Mouse (Mus musculus) kidney, postnatal 14 days (tissue): ENCODE data around the gene Cox6a1.

ENCODE experiments used
- DNase-seq: peaks from one replicate; pipeline ENCODE4 v3.0.0; 2022; ENCODE audit warnings: mixed read lengths

Cox6a1 gene

GRCm38 (mm10) chr5:115300035-115300744, 48.6 kb downstream of the Cox6a1 start:
- peak; percentile 75 for DNase-seq

DNA sequence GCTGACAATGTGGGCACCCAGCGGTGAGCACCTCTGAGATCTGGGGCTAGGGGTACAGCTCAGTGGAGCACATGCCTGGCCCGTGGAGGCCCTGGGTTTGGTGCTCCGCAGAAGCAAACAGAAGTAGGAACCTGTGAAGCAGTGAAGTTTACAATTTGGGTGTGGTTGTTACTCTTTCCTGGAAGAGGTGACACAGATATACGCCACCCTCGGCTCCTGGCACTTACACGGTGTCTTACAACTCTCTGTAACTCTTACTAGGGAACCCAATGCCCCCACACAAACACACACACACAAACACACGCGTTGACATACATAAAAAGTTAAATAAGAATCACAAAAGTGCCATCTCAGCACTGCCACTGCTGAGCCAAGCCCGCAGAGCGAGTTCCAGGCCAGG, 52.4 kb downstream of the Cox6a1 start:
- DNase-seq = no peak
